Mouse (Mus musculus) embryo, embryonic 9.5 days (tissue): Measurements from ENCODE around the gene Prelid3b.

Experiments
- DNase-seq: peaks from one replicate; pipeline ENCODE4 v3.0.0-alpha.2; 2017; ENCODE audit errors: extremely low spot score

Prelid3b gene

GRCm38 (mm10) chr2:174463370-174463769 lies 9.5 kb downstream of the Prelid3b start:
- DNase-seq: no peak

- no peak for DNase-seq
Observed at GRCm38 (mm10) chr2:174459365-174459764, 13.5 kb downstream of the Prelid3b start.

- DNase-seq: no peak
Observed at GRCm38 (mm10) chr2:174453681-174454080, 19.2 kb downstream of the Prelid3b start.

- no peak for DNase-seq
Observed at GRCm38 (mm10) chr2:174450353-174450752, 22.5 kb downstream of the Prelid3b start, which contains the start of gene Tubb1. TSS of gene Tubb1 (plus strand) at chr2:174450695.

- no peak for DNase-seq
Observed at GRCm38 (mm10) chr2:174448405-174448804, 24.5 kb downstream of the Prelid3b start.

- no peak for DNase-seq
Observed at GRCm38 (mm10) chr2:174446905-174447304, 26.0 kb downstream of the Prelid3b start.

DNA sequence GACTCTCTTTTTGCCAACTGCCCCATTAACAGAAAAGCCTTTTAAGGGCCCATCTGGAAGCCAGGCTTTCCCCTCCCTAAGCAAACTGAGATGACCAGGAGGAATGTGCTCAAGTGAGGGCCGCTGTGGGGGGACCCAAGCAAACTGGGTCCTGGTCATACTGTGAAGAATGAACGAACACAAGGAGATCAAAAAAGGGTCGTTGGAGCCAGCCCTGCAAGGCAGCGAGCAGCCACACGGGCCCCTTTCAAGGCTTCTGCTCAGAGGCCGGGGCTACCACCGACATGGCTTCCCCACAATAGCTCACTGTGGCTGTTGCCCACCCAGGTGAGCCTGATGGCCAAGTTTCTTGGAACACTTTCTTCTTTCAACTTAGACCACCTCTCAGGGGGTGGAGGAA lies 26.4 kb downstream of the Prelid3b start:
- DNase-seq: no peak

- no peak for DNase-seq
Observed at GRCm38 (mm10) chr2:174445018-174445417, 27.9 kb downstream of the Prelid3b start.

GRCm38 (mm10) chr2:174444359-174444758 lies 28.5 kb downstream of the Prelid3b start:
- DNase-seq: no peak

GRCm38 (mm10) chr2:174443046-174443445 lies 29.8 kb downstream of the Prelid3b start:
- DNase-seq: no peak

GRCm38 (mm10) chr2:174442460-174442859 lies 30.4 kb downstream of the Prelid3b start:
- no peak for DNase-seq

GRCm38 (mm10) chr2:174441898-174442297 lies 31.0 kb downstream of the Prelid3b start:
- no peak for DNase-seq

DNA sequence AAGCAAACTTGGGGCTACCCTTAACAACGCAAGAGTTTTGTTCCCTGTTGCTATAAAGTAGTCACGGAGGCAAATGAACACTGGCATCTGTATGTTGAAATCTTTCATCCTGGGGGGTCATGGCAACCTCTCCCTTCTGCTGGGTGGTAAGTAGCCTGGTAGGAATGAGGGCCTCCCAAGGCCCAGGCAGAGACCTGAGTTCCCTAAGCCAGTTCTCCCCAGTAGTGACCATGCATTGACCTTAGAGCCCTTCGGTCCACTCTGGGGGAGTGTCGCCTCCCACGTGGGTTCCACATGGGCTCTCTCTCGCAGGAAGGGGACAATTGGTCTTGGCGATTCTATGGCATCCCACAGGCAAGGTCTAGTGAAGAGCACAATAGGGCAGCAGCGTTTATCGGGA lies 32.9 kb downstream of the Prelid3b start:
- DNase-seq: no peak

GRCm38 (mm10) chr2:174439450-174439838 lies 33.4 kb downstream of the Prelid3b start:
- DNase-seq: no peak

GRCm38 (mm10) chr2:174438737-174439449 lies 34.0 kb downstream of the Prelid3b start, which contains the start of gene Ctsz:
TSS of gene Ctsz (minus strand) at chr2:174439039.
- peak; percentile 79 for DNase-seq

DNA sequence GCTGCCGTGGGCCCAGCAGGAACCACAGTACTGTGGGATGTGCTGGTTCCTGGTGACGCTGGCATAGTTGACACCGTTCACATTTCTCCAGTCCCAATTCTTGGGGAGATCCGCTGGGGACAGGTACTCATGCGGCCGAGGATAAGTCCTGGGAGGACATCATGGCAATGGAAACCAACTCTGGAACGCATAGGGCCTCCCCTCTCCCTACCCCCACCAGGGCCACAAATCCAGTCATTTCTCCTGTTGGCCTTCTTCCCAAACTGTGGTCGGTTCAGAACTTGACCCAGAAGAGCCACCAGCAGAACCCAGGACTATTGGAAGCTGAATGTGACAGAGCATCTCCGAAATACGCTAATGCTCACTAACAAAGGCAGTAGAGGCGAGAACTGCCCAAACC lies 34.7 kb downstream of the Prelid3b start:
- DNase-seq: no peak

- no peak for DNase-seq
Observed at GRCm38 (mm10) chr2:174437697-174437982, 35.2 kb downstream of the Prelid3b start.

DNA sequence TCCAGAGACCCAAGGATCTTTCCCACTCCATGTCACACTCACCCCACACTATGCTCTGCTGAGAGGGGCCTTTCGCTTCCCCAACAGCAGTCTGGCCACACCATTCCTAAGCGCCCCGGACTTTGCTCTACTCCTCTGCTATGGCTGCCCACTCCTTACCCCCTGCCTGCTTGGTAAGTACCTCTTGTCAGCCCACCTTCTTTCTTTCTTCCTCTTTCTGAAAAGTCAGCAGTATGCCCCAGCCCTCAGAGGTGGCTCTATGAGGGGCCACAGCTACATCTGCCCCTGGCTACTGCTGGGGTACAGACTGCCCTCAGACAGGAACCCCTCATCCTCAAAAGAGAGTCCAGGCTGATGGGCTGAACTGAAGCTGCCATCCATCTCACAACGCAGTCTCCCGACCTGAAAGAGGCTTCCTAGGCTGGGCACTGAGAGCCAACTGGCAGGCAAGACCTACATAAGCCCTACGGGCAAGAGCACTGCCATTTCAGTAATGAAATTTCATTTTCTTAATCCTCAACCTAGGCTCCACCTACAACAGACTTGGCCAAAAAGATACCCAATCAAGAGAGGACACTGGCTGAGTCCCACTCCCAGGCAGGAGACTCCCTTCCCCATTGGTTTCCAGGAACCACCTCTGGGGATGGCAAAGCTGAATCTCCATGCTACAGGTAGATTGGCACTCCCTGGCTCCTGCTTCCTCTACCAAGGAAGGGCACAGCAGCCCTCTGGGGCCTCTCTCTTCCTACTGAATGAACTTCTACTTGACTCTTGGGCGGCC lies 35.8 kb downstream of the Prelid3b start:
- no peak for DNase-seq

GRCm38 (mm10) chr2:174436076-174436701 lies 36.7 kb downstream of the Prelid3b start:
- no peak for DNase-seq

DNA sequence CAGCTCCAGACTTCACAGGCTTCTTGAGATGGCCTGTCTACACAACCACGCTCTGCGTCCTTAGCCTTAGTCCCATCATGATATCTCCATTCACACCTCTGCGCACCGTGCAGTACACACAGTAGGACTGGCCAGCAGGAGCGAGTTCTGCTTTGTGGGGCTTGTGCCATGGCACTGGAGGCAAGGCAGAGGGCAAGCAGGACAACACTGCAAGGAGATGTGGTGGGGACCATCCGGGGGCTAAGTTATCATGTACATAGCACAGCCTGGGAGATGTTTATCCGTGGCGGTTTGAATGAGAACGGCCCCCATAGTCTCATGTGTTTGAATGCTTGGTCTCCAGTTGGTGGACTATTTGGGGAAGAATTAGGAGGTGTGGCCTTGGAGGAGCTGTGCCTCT lies 37.9 kb downstream of the Prelid3b start:
- DNase-seq: no peak

DNA sequence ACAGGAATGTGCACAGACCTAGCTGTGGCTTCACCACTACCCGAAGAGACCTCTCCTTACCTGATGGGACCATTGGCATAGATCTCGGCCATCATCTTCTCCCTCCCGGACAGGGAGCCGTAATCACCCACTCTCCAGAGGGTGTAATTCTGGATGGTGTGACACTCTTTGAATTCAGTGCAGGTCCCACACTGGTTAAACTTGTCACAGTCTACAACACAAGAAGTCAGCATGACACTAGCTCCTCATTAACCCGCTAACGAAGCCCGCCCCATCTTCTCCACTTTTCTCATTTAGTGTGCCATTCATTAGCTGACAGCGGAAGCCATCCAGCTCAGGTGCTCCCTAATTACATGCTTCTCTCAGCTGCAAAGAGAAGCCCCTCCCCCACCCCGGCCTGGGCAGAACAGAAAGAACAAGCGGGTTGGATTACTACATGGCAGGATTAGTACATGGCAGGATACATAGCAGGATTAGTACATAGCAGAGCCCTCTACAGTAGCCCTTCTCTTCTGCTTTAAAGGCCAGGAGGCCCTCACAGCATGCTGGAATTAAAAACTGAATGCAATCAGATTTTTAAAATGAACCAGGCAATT lies 43.8 kb downstream of the Prelid3b start:
- DNase-seq: no peak

- DNase-seq: no peak
Observed at GRCm38 (mm10) chr2:174428076-174428835, 44.6 kb downstream of the Prelid3b start.
